Mouse (Mus musculus) lung, adult 18-20 months (tissue): ENCODE measurements at regions not wholly inside any gene's neighbourhood (a gene's known extent, or its start where the extent isn't known, plus 50 kb on each side); places are given as distances from the start of the nearest gene placed in this dataset.

Experiments
- DNase-seq, 2 experiments: peaks; one replicate each; pipeline ENCODE4 v3.0.0; 2022; ENCODE audit warnings: mixed read lengths in 2 of 2

DNA sequence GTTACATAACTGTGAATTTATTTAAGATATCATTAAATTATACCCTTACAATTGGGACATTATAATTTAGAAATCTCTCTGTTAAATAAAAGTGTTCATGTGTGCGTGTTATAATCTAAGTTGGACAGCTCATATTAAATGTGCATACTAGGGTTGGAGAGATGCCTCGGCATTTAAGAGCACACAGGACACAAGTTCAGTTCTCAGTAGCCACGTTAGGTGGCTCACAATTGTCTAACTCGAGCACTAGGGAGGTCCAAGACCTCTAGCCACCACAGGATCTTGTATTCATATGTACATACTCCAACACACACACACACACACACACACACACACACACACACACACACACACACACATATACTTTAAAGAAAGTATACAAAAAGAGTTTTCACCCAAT lies 56.0 kb downstream of the Foxf2 start:
- no peak for DNase-seq

DNA sequence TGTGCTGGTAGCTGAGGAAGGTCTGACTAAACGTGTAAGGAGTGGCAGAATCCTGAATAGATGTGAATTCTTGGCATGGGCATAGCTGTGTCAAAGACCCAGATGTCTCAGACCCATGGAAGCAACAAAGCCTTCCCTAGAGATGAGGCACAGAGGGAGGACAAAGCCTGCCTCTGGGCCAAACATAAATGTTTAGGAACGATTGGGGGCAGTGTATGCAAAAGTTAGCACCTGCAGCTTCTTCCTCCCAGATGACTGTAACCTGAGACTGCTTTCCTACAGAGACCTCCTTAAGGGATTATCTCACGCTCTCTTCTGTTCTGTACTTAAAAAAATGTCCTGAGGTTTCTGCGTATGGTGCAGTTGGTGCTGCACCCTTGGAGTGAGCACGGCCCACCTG lies 57.7 kb downstream of the Foxf2 start:
- no peak for DNase-seq

DNA sequence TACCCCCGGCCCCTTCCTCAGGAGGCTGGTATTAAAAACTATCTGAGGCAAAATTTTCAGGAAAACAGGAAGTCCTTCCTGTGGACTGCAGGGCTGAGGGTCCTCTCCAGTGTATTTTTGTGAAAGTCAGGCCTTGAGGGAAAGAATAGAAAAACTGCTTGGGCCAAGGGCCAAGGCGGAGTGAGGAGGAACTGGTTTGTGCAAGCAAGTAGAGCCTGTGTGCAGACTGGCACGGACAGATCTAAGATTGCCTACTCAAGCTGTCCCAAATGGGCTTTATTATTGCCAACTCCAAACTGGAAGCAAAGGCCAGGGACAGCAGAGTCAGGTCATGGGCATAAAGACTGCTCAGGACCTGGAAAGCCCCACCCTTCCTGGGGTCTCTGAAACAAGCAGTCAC lies 62.9 kb downstream of the Foxf2 start:
- DNase-seq = no peak

DNA sequence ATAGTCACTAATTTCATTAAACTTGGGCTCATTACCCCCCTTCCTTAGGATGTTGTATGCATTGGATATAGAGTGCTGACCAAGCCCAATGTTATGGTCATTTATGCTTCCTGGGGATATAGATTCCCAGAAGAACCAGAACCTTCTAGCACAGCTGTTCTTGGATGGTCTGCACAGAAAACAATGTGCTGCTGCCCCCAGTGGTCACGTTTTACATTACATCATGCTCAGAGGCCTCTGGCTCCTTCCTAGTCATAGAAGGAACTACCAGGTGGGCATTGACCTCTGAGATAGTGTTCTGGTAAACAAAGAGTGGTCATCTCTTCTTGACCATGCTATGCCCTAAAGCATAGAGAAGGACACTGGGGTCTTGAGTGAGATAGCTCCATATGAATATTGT lies 63.7 kb downstream of the Foxf2 start:
- peak in 1 of 2 experiments; percentile 2 for DNase-seq

DNA sequence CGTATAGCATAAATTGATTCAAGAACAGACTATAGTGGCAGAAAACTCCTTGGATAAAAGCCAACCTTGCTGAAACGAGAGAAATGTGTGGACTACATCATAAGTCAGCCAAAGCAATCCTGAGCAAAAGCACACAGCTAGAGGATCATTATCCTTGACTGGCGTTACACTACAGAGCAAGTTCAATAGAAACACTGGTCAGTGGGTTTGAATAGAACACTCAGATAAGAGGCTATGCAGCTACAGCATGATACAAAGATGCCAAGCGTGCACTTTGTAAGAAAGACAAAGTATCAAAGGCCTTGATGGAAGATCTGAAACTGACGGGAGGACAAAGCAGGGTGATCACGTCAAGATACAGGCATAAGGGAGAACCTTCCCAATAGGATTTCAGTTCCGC lies 70.1 kb downstream of the Foxf2 start:
- DNase-seq = no peak

DNA sequence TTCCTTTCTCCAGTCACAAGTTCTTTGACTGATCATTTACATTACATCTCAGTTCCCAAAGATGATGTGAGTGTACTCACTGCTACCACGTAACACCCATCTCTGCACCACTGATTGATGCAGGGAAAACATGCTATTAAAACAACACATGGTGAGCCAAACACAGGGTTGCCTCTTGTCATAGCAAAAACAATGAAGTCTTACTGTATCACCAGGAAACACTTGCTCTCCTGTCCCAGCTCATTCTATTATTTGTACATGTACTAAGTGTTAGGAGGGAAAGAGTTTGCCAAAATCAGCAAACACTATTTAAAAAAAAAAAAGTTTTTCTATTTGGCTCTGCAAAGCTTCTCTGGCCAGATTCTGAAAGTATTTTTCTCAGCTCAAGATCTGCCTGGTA lies 78.6 kb downstream of the Foxf2 start:
- DNase-seq = no peak

DNA sequence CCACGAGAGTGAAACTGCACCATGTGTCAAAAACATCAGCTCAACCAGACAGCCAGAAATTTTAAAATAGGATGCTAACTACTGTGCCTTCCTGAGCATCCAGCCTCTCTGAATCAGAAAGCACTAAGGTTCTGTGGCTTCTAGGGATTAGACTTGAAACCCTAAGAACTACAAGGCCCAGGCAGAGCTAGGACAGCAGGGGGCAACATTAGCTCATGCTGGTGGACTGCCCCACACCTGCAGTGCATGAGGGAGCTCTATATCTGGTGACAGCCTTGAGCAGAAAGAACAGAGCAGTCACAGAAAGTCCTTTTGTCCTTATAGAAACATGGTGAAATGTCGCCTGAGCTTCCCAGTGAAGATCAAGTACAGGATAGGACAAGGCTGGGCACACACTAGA lies 79.8 kb downstream of the Foxf2 start:
- no peak for DNase-seq

DNA sequence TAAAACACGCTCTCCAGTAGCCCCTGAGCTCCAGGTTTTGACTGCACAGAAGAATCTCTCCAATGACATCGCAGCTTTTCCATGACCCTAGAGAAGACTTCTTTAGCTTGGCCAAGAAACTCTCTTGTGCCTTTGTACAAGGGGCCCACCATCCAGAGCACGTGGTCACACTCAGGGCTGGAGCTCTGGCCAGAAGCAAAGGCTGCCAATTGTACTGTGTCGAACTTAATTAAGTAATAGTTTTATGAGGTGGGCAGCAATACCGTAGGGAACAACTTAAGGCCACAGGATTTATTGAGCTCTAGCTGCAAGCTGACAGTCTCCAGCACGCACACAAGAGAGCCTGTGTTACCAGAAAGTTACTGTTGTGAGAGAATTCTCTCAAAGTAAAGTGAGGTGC lies 85.1 kb downstream of the Foxf2 start:
- no peak for DNase-seq

DNA sequence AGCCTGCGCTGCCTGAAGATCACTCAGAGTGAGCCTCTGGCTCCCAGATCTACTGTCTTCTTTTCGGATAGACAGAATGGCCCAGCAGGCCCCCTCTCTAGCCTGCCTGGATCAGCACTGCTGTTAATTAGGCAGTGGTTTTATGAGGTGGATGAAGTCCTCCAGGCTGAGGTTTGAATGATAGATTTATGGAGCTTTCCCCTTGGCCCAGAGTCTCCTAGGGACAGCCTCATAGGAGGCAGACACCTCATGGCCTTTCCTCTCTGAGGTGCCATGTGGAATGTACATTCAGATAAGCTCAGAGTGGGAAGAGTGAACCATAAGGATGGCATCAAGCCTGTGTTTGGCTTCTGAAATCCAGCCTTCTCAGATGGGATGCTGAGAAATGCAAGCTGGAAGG lies 90.1 kb downstream of the Foxf2 start:
- DNase-seq = no peak

DNA sequence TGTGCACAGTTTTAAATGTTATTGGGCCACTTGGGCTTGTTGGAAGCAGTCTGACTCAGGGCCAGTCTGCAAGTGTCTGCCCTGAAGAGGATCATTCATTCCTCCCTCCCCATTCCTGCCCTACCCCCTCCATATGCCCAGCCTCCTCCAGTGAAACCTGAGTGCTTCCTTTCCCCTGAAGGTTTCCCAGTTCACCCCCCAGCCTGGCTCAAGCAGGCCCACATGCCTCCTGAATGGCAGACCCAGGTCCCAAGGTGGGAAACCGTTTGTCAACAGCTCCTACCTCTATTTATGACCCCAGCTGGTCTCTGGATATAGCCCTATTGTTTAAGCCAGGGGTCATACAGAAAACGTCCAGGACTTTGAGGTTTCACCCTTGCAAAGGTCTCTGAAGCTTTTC lies 89.7 kb upstream of the Foxc1 start:
- DNase-seq = no peak

DNA sequence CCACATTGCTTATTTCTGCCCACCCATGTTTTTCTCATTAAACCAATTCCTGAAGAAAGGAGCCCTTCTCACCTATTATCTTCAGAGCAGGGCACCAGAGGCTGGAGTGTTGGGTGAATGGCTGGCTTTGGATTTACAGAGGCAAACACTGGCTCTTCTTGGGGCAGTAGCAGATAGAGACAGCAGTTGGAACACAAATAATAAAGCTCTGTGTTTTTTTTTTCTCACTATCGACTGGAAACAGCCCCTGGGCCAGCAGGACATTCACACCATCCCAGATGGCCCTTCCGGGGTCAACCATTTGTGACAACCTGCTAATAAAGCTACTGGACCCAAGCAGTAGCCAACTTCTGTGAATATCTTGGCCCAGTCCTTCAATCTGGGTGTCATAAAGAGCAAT lies 85.7 kb upstream of the Foxc1 start:
- no peak for DNase-seq

DNA sequence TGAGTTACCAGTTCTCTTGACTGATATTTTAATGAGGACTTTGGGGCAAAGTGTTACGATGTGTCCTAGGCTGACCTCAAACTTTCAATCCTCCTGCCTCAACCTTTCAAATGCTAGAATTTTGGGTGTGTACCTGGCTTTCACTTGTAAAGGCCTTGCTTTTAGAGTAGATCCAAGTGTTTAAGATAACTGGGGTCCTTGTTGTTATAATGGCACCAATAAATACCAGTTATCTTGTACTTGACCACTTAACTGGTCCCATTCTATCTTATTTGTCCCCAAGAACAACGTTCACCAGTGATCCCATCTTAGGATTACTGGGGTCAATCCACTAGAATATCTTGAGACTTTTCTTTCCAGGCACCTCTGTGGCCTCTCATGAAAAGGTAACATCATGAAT lies 77.6 kb upstream of the Foxc1 start:
- no peak for DNase-seq

DNA sequence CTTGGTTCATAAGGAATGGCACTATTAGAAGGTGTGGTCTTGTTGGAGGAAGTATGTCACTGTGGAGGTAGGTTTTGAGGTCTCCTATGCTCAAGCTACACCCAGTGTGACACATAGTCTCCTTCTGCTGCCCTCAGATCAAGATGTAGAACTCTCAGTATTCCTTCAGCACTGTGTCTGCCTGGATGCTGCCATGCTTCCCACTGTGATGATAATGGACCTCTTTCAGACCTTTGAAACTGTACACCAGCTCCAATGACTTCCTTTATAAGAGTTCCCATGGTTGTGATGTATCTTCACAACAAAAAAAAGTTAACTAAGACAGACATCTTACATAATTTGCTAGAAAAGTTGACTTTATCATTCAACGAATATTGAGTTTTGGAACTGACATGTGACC lies 60.2 kb upstream of the Foxc1 start:
- DNase-seq = no peak
